Mouse (Mus musculus) liver, embryonic 16.5 days (tissue): ENCODE data around the gene Slc17a5. TPM values are rescaled to one million over a fixed set of nuclear protein-coding genes. Genes with fewer than 3 reads are reported as not detected.
A peak's percentile ranks its signal among the peaks of the same experiment; 100 is the strongest.
"Not testable (repeated sequence)": the region's sequence is repeated elsewhere in the genome, so short reads cannot be mapped to it uniquely, and the experiment has no call there.

Source experiments
- ATAC-seq: fragments of 200-750 bp; cut with Nextera tagmentation; 2 replicates; pipeline ENCODE4 v1.8.0; 2017; ENCODE audit warnings: low read depth, mild to moderate bottlenecking, moderate number of reproducible peaks, moderate library complexity
- H3K27ac ChIP-seq: fragments of 300-500 bp; sonication (generic); 2 replicates; pipeline ENCODE4 v1.5.1; 2014; ENCODE audit warnings: mild to moderate bottlenecking, low read length
- H3K27me3 ChIP-seq: fragments of 300-500 bp; sonication (generic); 2 replicates; pipeline ENCODE4 v1.6.1; 2014; ENCODE audit warnings: low read depth, low read length, mixed read lengths; ENCODE audit not compliant: control insufficient read depth, insufficient read depth
- H3K36me3 ChIP-seq: fragments of 300-500 bp; sonication (generic); 2 replicates; pipeline ENCODE4 v1.6.1; 2014; ENCODE audit warnings: mild to moderate bottlenecking; ENCODE audit not compliant: control insufficient read depth, insufficient read depth
- H3K4me1 ChIP-seq: fragments of 300-500 bp; sonication (generic); 2 replicates; pipeline ENCODE4 v1.6.1; 2014; ENCODE audit warnings: low read depth, low read length, mixed read lengths; ENCODE audit not compliant: control insufficient read depth
- H3K4me2 ChIP-seq: fragments of 300-500 bp; sonication (generic); 2 replicates; pipeline ENCODE4 v1.6.1; 2014; ENCODE audit warnings: low read depth, low read length, mixed read lengths
- H3K4me3 ChIP-seq: fragments of 300-500 bp; sonication (generic); 2 replicates; pipeline ENCODE4 v1.5.1; 2014; ENCODE audit warnings: low read depth, mild to moderate bottlenecking, low read length
- H3K9ac ChIP-seq: fragments of 300-500 bp; sonication (generic); 2 replicates; pipeline ENCODE4 v1.6.1; 2014; ENCODE audit warnings: low read depth, low read length
- H3K9me3 ChIP-seq: fragments of 300-500 bp; sonication (generic); replicated peaks from 2 replicates; pipeline ENCODE4 v1.6.1; 2016; ENCODE audit warnings: low read length; ENCODE audit not compliant: control insufficient read depth
- WGBS: fragments of 180-500 bp; shearing (Covaris S2); extraction: QIAGEN DNeasy Blood & Tissue Kit; methylation state at CpG from one replicate; pipeline ENCODE4 v1.1.7; 2014; ENCODE audit not compliant: insufficient replicate concordance; 5-methylcytosine and 5-hydroxymethylcytosine counted together
- polyA plus RNA-seq: library from polyadenylated mRNA; unstranded; fragments of >200 nt; fragmentation: Nextera tagmentation; extraction: Ambion mirVana; gene quantifications from 2 replicates; pipeline ENCODE4 v1.2.1, GENCODE M21; 2015

Slc17a5 gene
- polyA plus RNA-seq, 1 experiment from 2014 or later, result 5.8 TPM

- ATAC-seq, result peak; percentile 47
- peak overlapping the region; percentile 84 for H3K27ac ChIP-seq
These were observed 60.0 kb downstream of the Slc17a5 start for GRCm38 (mm10) chr9:78527767-78528381.

GRCm38 (mm10) chr9:78527301-78527761 lies 60.5 kb downstream of the Slc17a5 start:
- H3K4me3 ChIP-seq, result peak overlapping the region; percentile 70
- peak overlapping the region; percentile 96 for H3K4me2 ChIP-seq
- peak overlapping the region; percentile 58 for H3K9ac ChIP-seq
- no peaks in the 10 kb centered on the region for H3K9me3 ChIP-seq
- no peaks in the 10 kb centered on the region for H3K27me3 ChIP-seq
- peak overlapping the region; percentile 84 for H3K27ac ChIP-seq
- peak; percentile 71 for ATAC-seq
- under 1% methylated on average over 24 of the region's 24 CpGs for WGBS
- H3K36me3 ChIP-seq, result no peaks in the 10 kb centered on the region
- peaks cover 9% of the 10 kb centered on the region for H3K4me1 ChIP-seq

More at GRCm38 (mm10) chr9:78527767-78528381, 60.0 kb downstream of the Slc17a5 start:
- Histone ChIP-seq H3K9me3 (no peaks in the 10 kb centered on the region), H3K4me3 (peak overlapping the region; percentile 70), H3K4me1 (peaks cover 9% of the 10 kb centered on the region), H3K27me3 (no peaks in the 10 kb centered on the region), H3K4me2 (peak overlapping the region; percentile 96), H3K36me3 (no peaks in the 10 kb centered on the region), H3K9ac (peak overlapping the region; percentile 58)
- WGBS, result 2% methylated on average over 16 of the region's 16 CpGs

GRCm38 (mm10) chr9:78526206-78526605 lies 61.6 kb downstream of the Slc17a5 start:
- Histone ChIP-seq H3K9ac (no peak overlapping the region), H3K4me2 (no peak overlapping the region), H3K27me3 (no peaks in the 10 kb centered on the region), H3K36me3 (no peaks in the 10 kb centered on the region), H3K4me3 (no peak overlapping the region), H3K9me3 (no peaks in the 10 kb centered on the region), H3K4me1 (peaks cover 9% of the 10 kb centered on the region), H3K27ac (peak overlapping the region; percentile 33; the same call in 1 of the 2 replicates)
- WGBS, result 57% methylated on average over 2 of the region's 2 CpGs
- no peak for ATAC-seq

- Histone ChIP-seq H3K27me3 (no peaks in the 10 kb centered on the region), H3K4me3 (no peak overlapping the region), H3K36me3 (no peaks in the 10 kb centered on the region), H3K4me1 (peaks cover 12% of the 10 kb centered on the region), H3K4me2 (no peak overlapping the region), H3K27ac (peak overlapping the region; percentile 33; the same call in 1 of the 2 replicates), H3K9ac (no peak overlapping the region), H3K9me3 (no peaks in the 10 kb centered on the region)
- WGBS, result 86% methylated on average over 17 of the region's 17 CpGs
- no peak for ATAC-seq
These were observed 62.2 kb downstream of the Slc17a5 start for GRCm38 (mm10) chr9:78525451-78526135.

GRCm38 (mm10) chr9:78521689-78522088 lies 66.2 kb downstream of the Slc17a5 start:
- no peaks in the 10 kb centered on the region for H3K27me3 ChIP-seq
- H3K4me3 ChIP-seq, result peak overlapping the region; percentile 57
- peak overlapping the region; percentile 88 for H3K4me2 ChIP-seq
- 8% methylated on average over 14 of the region's 14 CpGs for WGBS
- no peaks in the 10 kb centered on the region for H3K36me3 ChIP-seq
- peak overlapping the region; percentile 44 for H3K9ac ChIP-seq
- H3K9me3 ChIP-seq, result no peaks in the 10 kb centered on the region
- peak overlapping the region; percentile 53 for H3K27ac ChIP-seq
- ATAC-seq, result no peak
- H3K4me1 ChIP-seq, result peaks cover 16% of the 10 kb centered on the region

GRCm38 (mm10) chr9:78520780-78521601 lies 66.8 kb downstream of the Slc17a5 start:
- 3% methylated on average over 40 of the region's 40 CpGs for WGBS
- no peaks in the 10 kb centered on the region for H3K27me3 ChIP-seq
- H3K4me1 ChIP-seq, result peaks cover 21% of the 10 kb centered on the region
- peak; percentile 47 for ATAC-seq
- H3K9ac ChIP-seq, result peak overlapping the region; percentile 44
- H3K36me3 ChIP-seq, result no peaks in the 10 kb centered on the region
- peak overlapping the region; percentile 57 for H3K4me3 ChIP-seq
- peak overlapping the region; percentile 53 for H3K27ac ChIP-seq
- H3K4me2 ChIP-seq, result peak overlapping the region; percentile 88
- H3K9me3 ChIP-seq, result no peaks in the 10 kb centered on the region

- peak overlapping the region; percentile 44 for H3K9ac ChIP-seq
- WGBS, result 24% methylated on average over 15 of the region's 15 CpGs
- H3K4me1 ChIP-seq, result peaks cover 25% of the 10 kb centered on the region
- peak overlapping the region; percentile 88 for H3K4me2 ChIP-seq
- peak; percentile 64 for ATAC-seq
- H3K27ac ChIP-seq, result peak overlapping the region; percentile 66
- no peaks in the 10 kb centered on the region for H3K36me3 ChIP-seq
- peak overlapping the region; percentile 57 for H3K4me3 ChIP-seq
- H3K9me3 ChIP-seq, result no peaks in the 10 kb centered on the region
- no peaks in the 10 kb centered on the region for H3K27me3 ChIP-seq
These were observed 67.6 kb downstream of the Slc17a5 start for GRCm38 (mm10) chr9:78520127-78520779.

- not testable (repeated sequence) for H3K4me3 ChIP-seq, H3K27me3 ChIP-seq, ATAC-seq, H3K27ac ChIP-seq, H3K9ac ChIP-seq, H3K9me3 ChIP-seq, H3K36me3 ChIP-seq, H3K4me2 ChIP-seq
- WGBS, result 57% methylated on average over 3 of the region's 3 CpGs
- H3K4me1 ChIP-seq, result peaks cover 30% of the 10 kb centered on the region
These were observed 70.6 kb downstream of the Slc17a5 start for GRCm38 (mm10) chr9:78517237-78517636.
